Mouse (Mus musculus) hematopoietic stem cell, adult 5-6 weeks (primary cell): ENCODE data around the gene Pnn. TPM values are rescaled to one million over a fixed set of nuclear protein-coding genes. Genes with fewer than 3 reads are reported as not detected.

ENCODE experiments used
- ATAC-seq, 2 experiments: fragments of 125-278 bp in 1 of 2; replicated peaks in 1 of 2; 2 replicates each; pipeline ENCODE4 v1.8.0; 2016 to 2017; ENCODE audit warnings: inconsistent platforms in 2 of 2, mild to moderate bottlenecking in 2 of 2, moderate number of reproducible peaks in 2 of 2, low read depth in 1 of 2, moderate TSS enrichment in 1 of 2; ENCODE audit not compliant: low FRiP score in 2 of 2, poor library complexity in 2 of 2, severe bottlenecking in 2 of 2, insufficient read depth in 1 of 2, low TSS enrichment in 1 of 2
- total RNA-seq: library from RNA; stranded (forward); fragments of 172-1452, 232-1000 nt; gene quantifications from 2 replicates; pipeline ENCODE4 v1.2.3, GENCODE M21; 2017

Gene Pnn
- total RNA-seq, 1 experiment from 2014 or later: 120 TPM

DNA sequence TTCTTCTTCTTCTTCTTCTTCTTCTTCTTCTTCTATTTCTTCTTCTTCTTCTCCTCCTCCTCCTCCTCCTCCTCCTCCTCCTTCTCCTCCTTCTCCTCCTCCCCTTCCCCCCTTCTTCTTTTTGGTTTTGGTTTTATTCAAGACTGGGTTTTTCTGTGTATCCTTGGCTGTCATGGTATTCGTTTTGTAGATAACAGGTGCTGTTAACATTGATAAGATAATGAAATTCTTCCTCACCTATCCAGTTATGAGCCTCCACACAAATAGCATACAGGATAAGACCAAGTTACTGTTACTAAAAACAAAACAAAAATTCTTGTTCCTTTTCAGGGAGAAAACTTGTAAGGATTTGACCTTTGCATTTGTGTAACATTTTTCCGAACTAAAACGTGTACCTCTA is 908 bp upstream of the Pnn start:
- ATAC-seq: no peak

DNA sequence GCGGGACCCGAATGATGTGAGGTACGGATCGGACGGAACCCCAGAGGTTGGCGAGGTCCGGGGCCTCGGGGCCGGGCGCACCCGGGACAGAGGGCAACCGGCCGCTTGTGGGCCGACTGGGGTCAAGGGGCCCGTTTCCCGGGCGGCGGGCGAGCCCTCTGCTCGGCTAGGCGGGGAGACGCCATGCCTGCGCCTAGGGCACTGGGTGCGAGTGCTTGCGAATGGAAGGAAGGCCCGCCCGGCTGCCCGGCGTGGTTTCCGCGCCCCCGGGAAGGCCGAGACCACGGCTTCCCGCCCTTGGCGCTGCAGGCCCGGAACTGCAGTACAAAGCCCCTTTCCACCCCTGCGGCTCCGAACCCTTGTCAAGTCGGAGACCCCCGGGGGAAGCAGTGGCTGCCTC is 411 bp downstream of the Pnn start:
- ATAC-seq: no peak

DNA sequence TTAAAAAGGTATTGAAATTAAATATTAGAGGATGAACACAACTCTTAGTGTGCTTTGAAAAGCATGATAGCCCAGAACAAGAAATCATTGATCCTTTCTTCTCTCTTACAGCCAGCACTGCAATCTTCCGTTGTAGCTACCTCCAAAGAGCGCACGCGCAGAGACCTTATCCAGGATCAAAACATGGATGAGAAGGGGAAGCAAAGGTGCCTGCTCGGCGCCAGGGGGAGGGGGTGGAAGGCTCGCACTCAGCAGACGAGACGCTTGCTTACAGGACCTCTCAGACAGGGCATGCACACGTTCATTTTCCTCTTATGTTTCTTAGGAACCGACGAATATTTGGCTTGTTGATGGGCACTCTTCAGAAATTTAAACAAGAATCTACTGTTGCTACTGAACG is 2.1 kb downstream of the Pnn start:
- ATAC-seq: no peak

DNA sequence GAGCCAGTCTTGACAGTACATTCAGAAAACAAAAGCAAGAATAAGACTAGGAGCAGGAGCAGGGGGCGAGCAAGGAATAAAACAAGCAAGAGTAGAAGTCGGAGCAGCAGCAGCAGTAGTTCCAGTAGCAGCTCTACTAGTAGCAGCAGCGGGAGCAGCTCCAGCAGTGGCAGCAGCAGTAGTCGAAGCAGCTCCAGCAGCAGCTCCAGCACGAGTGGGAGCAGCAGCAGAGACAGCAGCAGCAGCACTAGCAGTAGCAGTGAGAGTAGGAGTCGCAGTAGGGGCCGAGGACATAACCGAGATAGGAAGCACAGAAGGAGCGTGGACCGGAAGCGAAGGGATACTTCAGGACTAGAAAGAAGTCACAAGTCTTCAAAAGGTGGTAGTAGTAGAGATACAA is 5.6 kb downstream of the Pnn start:
- ATAC-seq: no peak

DNA sequence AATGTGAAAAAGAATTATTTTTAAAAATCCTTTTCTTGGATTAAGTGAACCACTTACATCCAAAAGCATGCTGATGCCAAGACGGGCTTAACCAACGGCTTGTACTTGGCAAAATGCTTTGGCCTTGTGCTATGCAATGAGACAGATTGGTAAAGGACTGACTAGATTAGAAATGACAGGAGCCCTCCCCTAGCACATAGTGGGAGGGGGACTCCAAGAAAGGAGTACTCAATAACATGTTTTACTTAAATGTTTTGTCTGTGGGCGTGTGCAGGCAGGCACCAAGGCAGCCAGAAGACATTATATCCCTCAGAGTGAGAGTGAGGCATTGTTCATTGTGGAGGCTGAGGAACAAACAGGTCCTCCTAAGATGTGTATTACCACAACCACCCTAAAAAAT is 7.4 kb downstream of the Pnn start:
- ATAC-seq: no peak

DNA sequence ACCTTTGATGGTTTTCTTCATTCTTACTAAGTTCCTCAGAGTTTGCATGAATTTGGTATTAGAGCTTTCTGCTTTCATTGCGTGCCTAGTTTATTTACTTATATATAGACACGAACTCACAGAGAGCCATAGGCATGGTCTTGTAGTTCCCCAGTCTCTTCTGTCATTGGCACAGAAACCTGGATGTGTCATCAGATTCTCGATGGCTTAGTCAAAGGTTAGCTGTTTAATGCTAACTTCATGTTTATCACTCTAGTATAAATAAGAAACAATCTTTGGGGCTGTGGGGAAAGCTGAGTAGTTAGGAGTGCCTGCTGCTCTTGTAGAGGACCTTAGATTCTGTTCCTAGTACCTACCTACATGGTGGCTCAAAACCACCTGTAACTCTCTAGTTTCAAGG is 10.3 kb downstream of the Pnn start:
- ATAC-seq: no peak

DNA sequence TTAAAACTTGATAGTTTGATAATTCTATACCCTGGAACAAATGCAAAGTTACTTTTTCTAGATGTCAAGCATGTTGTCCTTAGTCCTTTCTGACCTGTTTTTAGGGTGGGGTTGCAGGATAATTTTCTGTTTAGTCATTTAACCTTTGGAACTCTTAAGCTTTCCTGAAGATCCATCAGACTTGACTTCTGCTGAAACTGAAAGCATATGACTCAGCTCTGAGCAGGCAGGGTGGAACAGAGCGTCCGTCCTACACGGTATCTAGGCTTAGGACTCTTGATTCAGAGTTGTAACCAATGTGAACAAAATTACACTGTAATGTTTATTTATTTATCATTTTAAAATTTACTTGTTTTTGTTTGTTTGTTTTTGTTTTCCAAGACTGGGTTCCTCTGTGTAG is 11.2 kb downstream of the Pnn start:
- no peak for ATAC-seq

DNA sequence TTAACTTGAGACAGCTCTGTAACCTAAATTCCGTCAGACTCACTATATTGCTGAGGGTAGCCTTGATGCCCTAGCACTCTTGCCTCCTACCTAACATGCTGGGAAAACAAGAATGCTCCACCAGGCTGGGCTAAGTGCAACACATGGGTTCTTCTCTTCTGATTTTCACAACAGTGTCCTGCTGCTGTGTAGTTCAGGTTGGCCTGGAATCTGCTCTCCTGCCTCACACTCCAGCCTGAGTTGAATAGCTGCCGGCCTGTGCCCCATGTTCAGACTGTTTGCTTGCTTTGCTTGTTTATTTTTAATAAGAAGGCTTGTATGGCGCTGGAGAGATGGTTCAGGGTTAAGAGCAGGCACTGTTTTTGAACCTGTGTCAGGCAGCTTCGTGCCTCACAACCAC is 13.8 kb downstream of the Pnn start:
- no peak for ATAC-seq

DNA sequence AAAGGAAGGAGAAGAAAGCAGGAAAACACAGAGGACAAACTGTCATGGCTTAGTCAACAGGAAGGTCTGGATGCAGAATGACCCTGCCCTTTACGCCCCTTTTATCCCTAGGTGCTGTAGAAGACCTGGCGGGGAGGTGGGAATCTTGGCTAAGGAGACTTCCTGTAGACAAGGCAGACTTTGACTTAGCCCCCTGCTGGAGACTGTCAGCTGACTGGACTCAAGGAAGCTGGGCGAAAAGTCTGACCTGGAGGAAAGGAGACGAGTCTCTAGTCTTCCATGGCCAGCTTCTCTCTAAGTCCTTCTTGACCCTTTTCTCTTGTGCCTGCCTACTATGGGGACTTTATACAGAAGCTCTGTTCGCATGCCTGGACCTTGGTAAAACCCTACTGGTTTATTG is 17.8 kb downstream of the Pnn start:
- ATAC-seq: no peak

DNA sequence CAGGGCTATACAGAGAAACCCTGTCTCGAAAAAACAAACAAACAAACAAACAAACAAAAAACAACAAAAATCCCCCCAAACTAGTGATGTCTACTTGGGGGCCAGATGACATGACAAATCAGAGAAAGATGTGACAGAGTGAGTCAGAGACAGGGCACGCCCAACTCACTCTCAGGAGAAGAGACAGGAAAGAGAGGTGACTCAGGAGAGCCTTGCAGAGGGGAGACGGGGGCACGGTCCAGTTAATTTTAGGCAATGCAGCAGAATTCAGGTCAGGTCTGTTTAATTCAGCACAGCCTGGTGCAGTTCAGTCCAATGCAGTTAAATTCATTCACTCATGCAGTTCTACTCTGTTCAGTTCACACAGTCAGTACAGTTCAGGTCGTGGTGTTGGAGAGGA is 19.5 kb downstream of the Pnn start:
- ATAC-seq: no peak

DNA sequence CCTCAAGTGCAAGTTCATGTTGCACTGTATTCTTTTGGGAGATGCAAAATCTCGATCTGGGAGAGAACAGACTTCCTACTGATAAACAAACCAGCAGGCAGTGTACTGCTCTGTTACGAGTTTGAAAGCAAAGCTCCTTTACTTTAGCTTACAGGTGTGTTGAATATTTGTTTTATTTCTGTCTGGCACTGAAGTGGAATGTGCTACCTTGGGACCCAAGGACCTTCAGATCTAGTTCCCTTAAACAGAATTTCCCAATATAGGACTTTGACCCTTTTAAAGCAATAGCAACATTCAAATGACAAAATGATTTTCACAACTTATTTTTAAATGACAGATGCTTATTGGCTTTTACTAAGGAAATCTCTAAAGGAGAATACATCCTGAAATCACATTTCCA is 26.9 kb downstream of the Pnn start:
- ATAC-seq: no peak

DNA sequence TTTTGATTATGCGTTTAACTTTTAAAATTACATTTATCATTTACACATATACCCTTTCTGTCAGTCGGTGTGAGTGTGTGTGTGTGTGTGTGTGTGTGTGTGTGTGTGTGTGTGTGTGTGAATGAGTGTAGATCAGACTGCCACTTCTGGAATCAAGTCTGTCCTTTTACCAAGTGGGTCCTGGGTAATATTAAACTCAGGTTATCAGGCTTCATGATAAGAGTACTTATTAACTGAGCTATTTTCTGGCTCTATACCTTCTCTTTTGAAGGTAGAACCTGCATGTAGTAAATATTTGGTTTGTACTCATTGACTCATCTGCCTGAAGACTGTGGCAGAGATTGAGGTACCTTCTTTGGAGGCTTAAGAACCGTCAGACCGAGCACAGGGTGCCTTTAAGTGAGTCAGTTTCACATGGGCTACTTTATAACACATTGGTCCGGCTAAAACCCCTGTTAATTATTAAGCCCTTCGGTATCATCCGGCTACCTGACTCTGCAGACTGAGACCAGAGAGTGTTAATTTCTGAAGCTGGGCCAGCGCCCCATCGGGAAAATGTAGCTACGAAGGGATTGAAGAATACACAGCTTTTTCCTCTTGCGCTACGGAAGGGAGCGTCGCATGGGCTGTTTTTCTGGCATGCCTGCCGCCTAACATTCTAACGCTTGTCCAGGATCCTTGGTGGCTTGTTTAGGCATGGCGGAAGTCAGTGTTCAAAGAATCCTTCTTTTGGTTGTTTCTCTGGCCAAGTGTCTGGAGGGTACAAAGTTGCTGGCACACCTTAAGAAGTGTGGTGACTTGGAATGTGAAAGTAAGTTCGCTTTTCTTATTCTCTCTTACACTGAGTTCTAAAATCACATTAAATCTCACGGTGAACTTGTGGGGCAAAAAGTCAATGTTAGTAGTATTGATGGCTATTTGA is 28.7 kb downstream of the Pnn start, which contains the start of gene Mia2:
Gene Mia2, plus strand, starts transcription at position 696 of the 922 bp plus-strand sequence.
- ATAC-seq: no peak

DNA sequence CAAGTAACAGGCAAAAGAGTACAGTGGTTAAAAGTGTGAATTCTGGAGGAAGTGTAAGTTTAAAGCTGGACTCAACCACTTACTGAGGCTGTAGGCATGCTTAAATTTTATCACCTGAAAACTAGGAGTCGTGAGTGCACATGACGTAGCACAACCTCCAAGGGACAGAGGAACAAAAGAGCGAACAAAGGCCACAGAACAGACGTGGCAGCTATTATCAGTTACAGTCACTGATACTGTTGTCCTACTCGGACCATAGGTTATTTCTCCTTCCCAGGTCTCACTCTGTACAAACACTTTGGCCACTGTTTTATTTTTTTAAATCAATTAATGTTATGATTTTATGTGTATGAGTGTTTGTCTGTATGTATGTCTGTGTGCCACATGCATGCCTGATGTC is 38.1 kb downstream of the Pnn start:
- no peak for ATAC-seq

DNA sequence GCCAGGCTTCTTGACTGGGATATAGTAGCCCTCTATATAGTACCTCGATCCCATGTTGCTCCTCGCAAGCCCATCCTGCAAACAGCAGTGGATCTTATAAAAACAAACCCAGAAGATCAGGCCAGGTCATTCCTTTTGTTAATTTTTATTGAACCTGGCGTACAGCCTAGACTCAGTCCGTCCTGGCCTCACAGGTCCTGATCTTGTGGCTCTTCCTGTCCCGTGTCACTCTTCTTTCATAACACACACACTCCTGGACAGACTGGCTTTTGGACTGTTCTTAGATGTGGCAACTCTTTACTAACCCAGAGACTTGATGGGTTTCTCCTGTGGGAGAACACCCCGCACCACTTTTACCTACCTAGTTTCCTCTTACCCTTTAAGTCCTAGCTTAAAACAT is 39.2 kb downstream of the Pnn start:
- ATAC-seq: no peak

DNA sequence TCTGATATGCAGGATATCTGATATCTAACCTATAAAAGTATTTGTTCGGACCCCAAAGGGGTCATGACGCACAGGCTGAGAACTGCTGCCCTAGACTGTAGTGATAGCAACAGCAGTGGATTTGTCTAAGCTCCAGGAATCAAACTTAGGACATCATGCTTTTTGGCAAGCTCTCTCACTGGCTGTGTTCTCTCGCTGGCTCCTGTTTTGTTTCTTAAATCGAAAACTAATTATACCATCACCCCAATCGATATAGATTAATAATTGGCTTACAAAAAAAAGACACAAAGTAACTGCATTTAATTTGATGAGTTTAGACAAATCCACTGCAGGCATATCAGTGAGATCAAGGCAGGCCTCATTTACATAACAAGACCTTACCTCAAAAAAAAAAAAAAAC is 39.8 kb downstream of the Pnn start:
- no peak for ATAC-seq

DNA sequence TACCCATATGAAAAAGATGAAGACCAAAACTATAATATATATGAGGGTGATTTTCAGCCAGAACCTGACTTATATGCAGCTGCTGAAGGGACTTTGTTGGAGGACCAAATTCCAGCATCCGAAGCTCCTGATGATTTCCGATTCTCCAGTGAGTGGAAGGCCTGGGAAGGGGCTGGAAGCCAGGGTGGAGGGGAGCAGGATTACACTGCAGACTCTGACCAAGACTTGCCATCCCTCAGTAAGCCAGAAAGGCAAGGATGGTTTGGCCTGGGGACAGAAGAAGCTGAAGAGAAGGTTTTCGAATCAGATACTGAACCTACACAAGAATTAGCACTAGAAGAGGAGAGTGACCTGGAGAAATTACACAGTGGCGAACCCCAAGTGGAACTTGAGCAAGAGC is 41.2 kb downstream of the Pnn start:
- ATAC-seq: no peak

DNA sequence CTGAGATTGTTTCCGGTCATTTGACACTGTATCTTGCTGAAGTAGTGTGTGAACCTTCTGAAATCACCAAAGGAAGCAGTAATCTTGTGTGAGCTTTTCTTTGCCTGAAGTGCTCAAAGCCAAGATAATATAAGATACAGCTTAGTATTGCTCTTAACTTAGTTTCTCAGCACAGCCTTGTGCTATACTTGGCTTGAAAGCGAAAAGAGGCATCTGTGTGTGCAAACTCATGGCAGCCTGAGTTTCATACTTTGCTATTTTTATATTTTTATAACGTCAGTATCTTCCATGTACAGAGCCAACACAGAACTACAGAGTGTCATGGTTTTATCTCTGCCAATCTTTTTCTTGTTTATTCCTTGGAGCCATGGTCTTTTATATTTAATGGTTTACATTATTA is 50.5 kb downstream of the Pnn start:
- ATAC-seq: no peak
